Mouse (Mus musculus): ENCODE measurements around the gene Btbd2. TPM values are rescaled to one million over a fixed set of nuclear protein-coding genes. Genes with fewer than 3 reads are reported as not detected.

The Btbd2 gene
- total RNA-seq (2012; rRNA removed): 35.4 and 43.1 TPM in 2 replicates
- 10 to 100 TPM in 1 of 2 experiments, not detected in 1; 81.8 TPM for polyA plus RNA-seq (2012; ENCODE audit: insufficient read depth in 1 of 2, insufficient read length in 2 of 2, low read depth in 1 of 2, low replicate concordance in 2 of 2, missing spikeins in 1 of 2)

DNA sequence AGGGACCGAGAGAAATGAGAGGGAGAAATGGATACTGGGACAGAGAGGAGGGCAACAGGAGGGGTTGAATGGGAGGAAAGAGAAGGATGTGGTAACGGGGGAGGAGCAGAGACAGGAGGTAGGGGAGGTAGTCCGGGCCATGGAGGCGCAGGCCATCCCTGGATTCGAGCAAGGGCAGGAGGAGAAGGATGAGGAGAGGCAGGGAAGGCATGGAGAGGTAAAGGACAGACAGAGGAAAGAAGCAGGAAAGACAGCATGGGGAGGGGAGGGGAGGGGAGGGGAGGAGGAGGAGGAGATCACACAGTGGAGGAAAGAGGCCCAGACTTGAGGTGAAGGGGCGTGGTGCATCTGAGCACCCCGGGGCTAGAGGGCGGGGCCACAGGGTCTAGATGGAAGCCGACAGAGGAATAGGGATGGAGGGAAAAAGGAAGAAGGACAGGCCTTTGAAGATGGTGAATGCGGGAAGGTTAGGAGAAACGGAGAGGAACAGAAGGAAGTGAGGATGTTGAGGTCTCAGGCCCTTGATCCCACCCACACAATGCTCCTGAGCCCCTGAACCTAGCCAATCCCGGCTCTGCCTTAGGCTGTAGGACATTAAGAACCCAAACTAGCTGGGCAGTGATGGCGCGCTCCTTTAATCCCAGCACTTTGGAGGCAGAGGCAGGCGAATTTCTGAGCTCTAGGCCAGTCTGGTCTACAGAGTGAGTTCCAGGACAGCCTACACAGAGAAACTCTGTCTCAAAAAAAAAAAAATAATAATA, at the start of gene Btbd2:
TSS of gene Btbd2 (minus strand) at position 209 of the 761 bp plus-strand sequence.
- Histone ChIP-seq H3K4me1 (ENCODE audit: control insufficient read depth in 1 of 2, insufficient read depth in 2 of 2, low read length in 2 of 2) (peaks cover 3 to 21% of the 10 kb centered on the region in 2 experiments), H3K9me3 (replicated peaks; ENCODE audit: insufficient read depth, low read length) (no peaks in the 10 kb centered on the region), H3K27me3 (ENCODE audit: control insufficient read depth in 1 of 2, insufficient read depth in 2 of 2, low read length in 2 of 2) (no peaks in the 10 kb centered on the region), H3K4me3 (ENCODE audit: control insufficient read depth in 1 of 2, insufficient read depth in 1 of 2, low read depth in 2 of 2, low read length in 2 of 2) (peak within 1 kb of the TSS; percentile 86 to 92), H3K9ac (ENCODE audit: control insufficient read depth, low read depth, low read length, poor library complexity, severe bottlenecking) (peak within 1 kb of the TSS; percentile 90), H3K27ac (ENCODE audit: control insufficient read depth, low read depth, low read length) (peak within 1 kb of the TSS; percentile 81), H3K79me2 (ENCODE audit: control insufficient read depth, insufficient read depth, low read length, poor library complexity) (peaks cover 8% of the 10 kb centered on the region), H3K36me3 (ENCODE audit: control insufficient read depth in 1 of 2, insufficient read depth in 2 of 2, low read length in 2 of 2) (peaks cover 0 to 9% of the 10 kb centered on the region in 2 experiments; a peak in 2 of 4 replicates)
- TF ChIP-seq POLR2A (IDR thresholded peaks at IDR 0.05; ENCODE audit: control insufficient read depth in 1 of 2, insufficient read depth in 1 of 2, low read depth in 1 of 2, low read length in 2 of 2, poor library complexity in 1 of 2) (no peak), CHD2 (IDR thresholded peaks at IDR 0.05; ENCODE audit: low read length) (no peak), ZKSCAN1 (IDR thresholded peaks at IDR 0.05; ENCODE audit: low read depth, low read length) (no peak), EP300 (IDR thresholded peaks at IDR 0.05; ENCODE audit: low read depth in 1 of 2, low read length in 2 of 2) (no peak), MYC (IDR thresholded peaks at IDR 0.05; ENCODE audit: low read depth, low read length) (no peak), BHLHE40 (IDR thresholded peaks at IDR 0.05; ENCODE audit: borderline replicate concordance, low read depth, low read length) (no peak; the same call in 1 of the 2 replicates), CHD1 (IDR thresholded peaks at IDR 0.05; ENCODE audit: low read depth, low read length) (no peak), MXI1 (IDR thresholded peaks at IDR 0.05; ENCODE audit: low read depth, low read length) (peak; percentile 16; the same call in 1 of the 2 replicates), NRF1 (IDR thresholded peaks at IDR 0.05; ENCODE audit: insufficient read depth, low read depth, low read length, poor library complexity, severe bottlenecking) (no peak), TAL1 (IDR thresholded peaks at IDR 0.05; ENCODE audit: low read length) (no peak), ZMIZ1 (IDR thresholded peaks at IDR 0.05; ENCODE audit: low read depth, low read length) (no peak), TBP (IDR thresholded peaks at IDR 0.05; ENCODE audit: low read depth, low read length) (0 out of 2 replicates have a peak, but pooled peaks have one; percentile 17), KAT2A (conservative IDR thresholded peaks at IDR 0.05; ENCODE audit: low read depth, low read length) (no peak), UBTF (IDR thresholded peaks at IDR 0.05; ENCODE audit: borderline replicate concordance, insufficient read depth, low read depth, low read length) (no peak), SMC3 (IDR thresholded peaks at IDR 0.05; ENCODE audit: low read depth, low read length) (no peak), GATA1 (IDR thresholded peaks at IDR 0.05; ENCODE audit: low read depth, low read length) (no peak), POLR2AphosphoS5 (IDR thresholded peaks at IDR 0.05; ENCODE audit: borderline replicate concordance, low read depth, low read length) (no peak), SIN3A (IDR thresholded peaks at IDR 0.05; ENCODE audit: low read length) (peak; percentile 35; the same call in 1 of the 2 replicates), NELFE (IDR thresholded peaks at IDR 0.05; ENCODE audit: low read depth, low read length) (no peak), MAZ (IDR thresholded peaks at IDR 0.05; ENCODE audit: low read depth, low read length) (no peak), RCOR1 (IDR thresholded peaks at IDR 0.05; ENCODE audit: low read depth, low read length) (no peak)
- DNase-seq (ENCODE audit: low read depth, low spot score): peak; percentile 64
